Mouse (Mus musculus): ENCODE results near the gene Grin3a. TPM values are rescaled to one million over a fixed set of nuclear protein-coding genes. Genes with fewer than 3 reads are reported as not detected.

Grin3a gene
- 0.01 and 0.03 TPM in 2 replicates for polyA plus RNA-seq (2012; rRNA removed)

DNA sequence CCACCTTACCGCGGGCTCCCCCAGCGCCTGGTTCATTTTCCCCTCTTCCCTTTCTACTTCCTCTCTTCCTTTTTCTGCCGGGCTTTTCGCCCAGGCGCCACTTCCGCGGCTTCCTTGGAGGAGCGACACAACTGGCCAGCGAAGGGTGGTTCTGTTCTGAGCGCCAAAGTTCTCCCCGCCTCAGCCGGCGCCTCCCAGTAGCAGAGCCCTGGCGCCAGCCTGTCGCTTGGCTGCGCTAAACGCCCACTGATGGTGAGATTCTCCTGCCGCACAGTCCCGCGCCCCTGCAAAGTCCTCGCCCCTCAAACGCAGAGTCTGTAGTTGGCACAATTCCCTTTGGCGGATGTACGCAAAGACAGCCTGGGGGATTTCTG is at the start of gene Grin3a:
Gene Grin3a (minus strand): TSS at position 133 of the 374 bp plus-strand sequence.

DNA sequence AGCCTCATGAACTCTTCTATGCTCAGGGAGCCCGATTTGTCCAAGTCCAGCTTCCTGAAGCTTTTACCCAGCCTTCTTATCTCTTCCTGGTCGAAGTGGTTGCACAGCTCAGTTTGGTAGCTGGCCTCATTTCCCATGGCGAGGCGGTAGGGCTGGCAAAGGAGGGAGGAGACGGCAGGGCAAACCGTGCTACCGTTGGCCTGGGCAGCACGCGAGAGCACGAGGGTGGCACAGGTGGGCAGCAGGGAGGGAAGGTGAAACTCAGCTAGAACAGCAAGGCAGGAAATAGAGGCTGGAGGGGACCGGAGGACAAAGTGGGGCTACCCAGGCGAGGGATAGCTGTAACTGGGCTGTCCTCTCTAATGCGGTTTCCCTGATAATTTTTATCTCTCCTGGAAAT is 163.7 kb downstream of the Grin3a start, which contains the start of gene Ppp3r2:
Gene Ppp3r2 (minus strand): TSS at position 213 of the 400 bp plus-strand sequence.

DNA sequence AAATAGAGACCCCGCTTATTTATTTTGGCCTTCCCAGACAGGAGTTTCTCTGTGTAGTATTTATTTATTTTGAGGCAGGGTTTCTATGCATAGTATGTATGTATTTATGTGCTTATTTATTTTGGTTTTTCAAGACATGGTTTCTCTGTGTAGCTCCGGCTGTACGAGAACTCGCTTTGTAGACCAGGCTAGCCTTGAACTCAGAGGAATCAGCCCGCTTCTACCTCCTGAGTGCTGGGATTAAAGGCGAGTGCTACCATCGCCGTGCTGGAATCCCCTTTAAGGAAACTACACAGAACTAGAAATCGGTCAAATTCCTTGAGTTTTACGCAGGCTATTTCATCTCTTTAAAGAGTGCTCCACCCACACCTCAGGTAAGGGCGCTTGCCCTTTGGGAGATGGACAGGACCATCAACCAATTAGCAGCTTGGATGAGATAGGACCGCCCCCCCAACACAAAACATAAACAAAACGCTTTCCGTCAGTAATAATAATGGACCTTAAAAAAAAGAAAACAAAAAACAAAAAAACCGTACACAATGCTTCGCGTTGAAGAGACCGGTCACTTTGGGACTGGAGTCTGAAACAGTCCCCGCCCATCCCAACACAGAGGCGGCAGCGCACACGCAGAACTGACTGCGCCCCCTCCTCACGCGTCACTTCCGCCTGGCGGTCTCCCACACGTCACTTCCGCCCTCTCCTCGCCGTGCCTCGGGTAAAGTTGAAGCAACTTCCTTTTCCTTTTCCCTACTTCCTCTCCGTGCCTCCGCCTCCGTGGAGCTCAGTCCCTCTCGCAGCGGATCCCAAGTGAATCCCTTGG is 214.0 kb downstream of the Grin3a start, which contains the start of gene Rnf20:
Gene Rnf20 (plus strand): TSS at position 688 of the 820 bp plus-strand sequence.

Other genes starting within 250 kb of the Grin3a start
- 66.6 and 119 TPM in 2 replicates for gene Tmem246, start 247.9 kb downstream of the Grin3a start, polyA plus RNA-seq (2012; rRNA removed)
- 6.2 and 7.3 TPM in 2 replicates for gene Rnf20, start 213.7 kb downstream of the Grin3a start, polyA plus RNA-seq (2012; rRNA removed)
- gene Ppp3r2, start 163.7 kb downstream of the Grin3a start, polyA plus RNA-seq (2012; rRNA removed) = not detected in 2 replicates